Mouse (Mus musculus) liver, embryonic 14.5 days (tissue): ENCODE measurements at regions not wholly inside any gene's neighbourhood (a gene's known extent, or its start where the extent isn't known, plus 50 kb on each side); places are given as distances from the start of the nearest gene placed in this dataset.

Experiments
- ATAC-seq: fragments of 200-750 bp; cut with Nextera tagmentation; 2 replicates; pipeline ENCODE4 v1.8.0; 2017; ENCODE audit warnings: moderate number of reproducible peaks, mild to moderate bottlenecking, moderate library complexity; ENCODE audit not compliant: insufficient read depth
- DNase-seq, 3 experiments: peaks; one replicate each; pipeline ENCODE4 v3.0.0-alpha.2; 2012 to 2013; ENCODE audit warnings: low read depth in 3 of 3, low spot score in 3 of 3
- H3K27ac ChIP-seq: fragments of 300-500 bp; sonication (generic); 2 replicates; pipeline ENCODE4 v1.5.1; 2014; ENCODE audit warnings: moderate library complexity, mild to moderate bottlenecking, control low read depth, inconsistent platforms
- H3K27me3 ChIP-seq: fragments of 300-500 bp; sonication (generic); 2 replicates; pipeline ENCODE4 v1.6.1; 2014; ENCODE audit warnings: mild to moderate bottlenecking, low read length, moderate library complexity; ENCODE audit not compliant: control insufficient read depth, insufficient read depth
- H3K36me3 ChIP-seq: fragments of 300-500 bp; sonication (generic); replicated peaks from 2 replicates; pipeline ENCODE4 v1.6.1; 2014; ENCODE audit warnings: low read depth; ENCODE audit not compliant: control insufficient read depth, insufficient read depth
- H3K4me1 ChIP-seq, 2 experiments: fragments of 200-500 bp in 1 of 2; fragments of 300-500 bp in 1 of 2; sonication (generic) in 1 of 2; replicated peaks; 2 replicates each; pipeline ENCODE4 v1.6.1; 2012 to 2014; ENCODE audit warnings: antibody characterized with exemption in 1 of 2, inconsistent platforms in 1 of 2, low read length in 1 of 2; ENCODE audit not compliant: control insufficient read depth in 2 of 2, insufficient read depth in 2 of 2
- H3K4me2 ChIP-seq: fragments of 300-500 bp; sonication (generic); 2 replicates; pipeline ENCODE4 v1.6.1; 2014; ENCODE audit warnings: low read depth, mild to moderate bottlenecking, control low read depth, moderate library complexity
- H3K4me3 ChIP-seq, 2 experiments: fragments of 200-500 bp in 1 of 2; fragments of 300-500 bp in 1 of 2; sonication (generic) in 1 of 2; 2 replicates each; pipeline ENCODE4 v1.5.1; 2012 to 2014; ENCODE audit warnings: low read depth in 2 of 2, low read length in 2 of 2, mild to moderate bottlenecking in 2 of 2, control low read depth in 1 of 2, inconsistent platforms in 1 of 2, moderate library complexity in 1 of 2; ENCODE audit not compliant: insufficient read depth in 1 of 2
- H3K9ac ChIP-seq: fragments of 300-500 bp; sonication (generic); replicated peaks from 2 replicates; pipeline ENCODE4 v1.6.1; 2014; ENCODE audit warnings: mild to moderate bottlenecking, control low read depth, moderate library complexity
- H3K9me3 ChIP-seq: fragments of 300-500 bp; sonication (generic); 2 replicates; pipeline ENCODE4 v1.6.1; 2016; ENCODE audit warnings: low read length, mixed read lengths; ENCODE audit not compliant: control insufficient read depth
- CTCF ChIP-seq: IDR thresholded peaks from 2 replicates; pipeline ENCODE4 v1.5.1; 2016; ENCODE audit warnings: antibody characterized with exemption, low read depth, control low read depth
- EP300 ChIP-seq: IDR thresholded peaks from 2 replicates; pipeline ENCODE4 v1.6.1; 2016; ENCODE audit warnings: antibody characterized with exemption, low read depth
- whole genome bisulfite sequencing: fragments of 180-500 bp; shearing (Covaris S2); extraction: QIAGEN DNeasy Blood & Tissue Kit; methylation state at CpG from one replicate; pipeline ENCODE4 v1.1.7; 2014; ENCODE audit not compliant: insufficient replicate concordance; 5-methylcytosine and 5-hydroxymethylcytosine counted together

- WGBS, result 26% methylated on average over 2 of the region's 2 CpGs
- H3K4me3 ChIP-seq, result no peak overlapping the region
Observed at GRCm38 (mm10) chr10:98084881-98085280, 358.3 kb upstream of the C030005K15Rik start.

GRCm38 (mm10) chr10:98116296-98116695 lies 389.7 kb upstream of the C030005K15Rik start:
- no peak for TF ChIP-seq EP300
- TF ChIP-seq CTCF, result no peak
- no peak for DNase-seq
- Histone ChIP-seq H3K9ac (no peak overlapping the region), H3K4me3 (no peak overlapping the region), H3K27me3 (no peaks in the 10 kb centered on the region), H3K9me3 (no peaks in the 10 kb centered on the region), H3K4me1 (no peaks in the 10 kb centered on the region), H3K27ac (no peak overlapping the region), H3K36me3 (no peaks in the 10 kb centered on the region), H3K4me2 (no peak overlapping the region)
- no peak for ATAC-seq
- WGBS, result 59% methylated on average over 5 of the region's 5 CpGs

More at GRCm38 (mm10) chr10:98084881-98085280, 358.3 kb upstream of the C030005K15Rik start:
- H3K9me3 ChIP-seq, result no peaks in the 10 kb centered on the region
- H3K27me3 ChIP-seq, result no peaks in the 10 kb centered on the region
- no peak overlapping the region for H3K9ac ChIP-seq
- H3K4me1 ChIP-seq, result no peaks in the 10 kb centered on the region
- H3K4me2 ChIP-seq, result no peak overlapping the region
- DNase-seq (no peak), ATAC-seq (no peak)
- H3K36me3 ChIP-seq, result no peaks in the 10 kb centered on the region
- no peak overlapping the region for H3K27ac ChIP-seq
- TF ChIP-seq EP300 (no peak), CTCF (no peak)

GRCm38 (mm10) chr10:98125713-98126112 lies 399.2 kb upstream of the C030005K15Rik start:
- 73% methylated on average over 1 of the region's 1 CpGs for WGBS
- Histone ChIP-seq H3K4me3 (no peak overlapping the region), H3K4me1 (no peaks in the 10 kb centered on the region), H3K27me3 (no peaks in the 10 kb centered on the region), H3K9ac (no peak overlapping the region), H3K9me3 (no peaks in the 10 kb centered on the region), H3K4me2 (no peak overlapping the region), H3K36me3 (no peaks in the 10 kb centered on the region), H3K27ac (no peak overlapping the region)
- ATAC-seq, result no peak
- TF ChIP-seq CTCF (no peak), EP300 (no peak)
- DNase-seq, result no peak

- TF ChIP-seq CTCF (no peak), EP300 (no peak)
- Histone ChIP-seq H3K27me3 (no peaks in the 10 kb centered on the region), H3K36me3 (no peaks in the 10 kb centered on the region), H3K27ac (no peak overlapping the region), H3K9me3 (no peaks in the 10 kb centered on the region), H3K4me3 (no peak overlapping the region), H3K4me2 (no peak overlapping the region), H3K4me1 (no peaks in the 10 kb centered on the region), H3K9ac (no peak overlapping the region)
- WGBS, result 55% methylated on average over 1 of the region's 1 CpGs
- ATAC-seq (no peak), DNase-seq (no peak)
Observed at GRCm38 (mm10) chr10:98135026-98135425, 408.5 kb upstream of the C030005K15Rik start.

- Histone ChIP-seq H3K4me1 (no peaks in the 10 kb centered on the region), H3K9ac (no peak overlapping the region), H3K27ac (no peak overlapping the region), H3K9me3 (no peaks in the 10 kb centered on the region), H3K27me3 (no peaks in the 10 kb centered on the region), H3K4me3 (no peak overlapping the region), H3K4me2 (no peak overlapping the region), H3K36me3 (no peaks in the 10 kb centered on the region)
- WGBS, result 47% methylated on average over 1 of the region's 1 CpGs
- no peak for TF ChIP-seq CTCF
- TF ChIP-seq EP300, result no peak
- ATAC-seq (no peak), DNase-seq (no peak)
Observed at GRCm38 (mm10) chr10:98145773-98146172, 419.2 kb upstream of the C030005K15Rik start.
